Mouse (Mus musculus) embryonic facial prominence, embryonic 10.5 days (tissue): Measurements from ENCODE around the gene Tmod3. TPM values are rescaled to one million over a fixed set of nuclear protein-coding genes. Genes with fewer than 3 reads are reported as not detected.
"Not testable (repeated sequence)": the region's sequence is repeated elsewhere in the genome, so short reads cannot be mapped to it uniquely, and the experiment has no call there.

Source experiments
- DNase-seq: peaks from one replicate; pipeline ENCODE4 v3.0.0-alpha.2; 2017; ENCODE audit warnings: low spot score
- H3K27ac ChIP-seq: fragments of 300-500 bp; sonication (generic); replicated peaks from 2 replicates; pipeline ENCODE4 v1.5.1; 2016; ENCODE audit warnings: mild to moderate bottlenecking
- H3K27me3 ChIP-seq: fragments of 300-500 bp; sonication (generic); replicated peaks from 2 replicates; pipeline ENCODE4 v1.6.1; 2016; ENCODE audit warnings: low read depth, mild to moderate bottlenecking; ENCODE audit not compliant: poor library complexity, severe bottlenecking
- H3K36me3 ChIP-seq: fragments of 300-500 bp; sonication (generic); replicated peaks from 2 replicates; pipeline ENCODE4 v1.6.1; 2016; ENCODE audit warnings: mild to moderate bottlenecking, moderate library complexity
- H3K4me1 ChIP-seq: fragments of 300-500 bp; sonication (generic); 2 replicates; pipeline ENCODE4 v1.6.1; 2016
- H3K4me3 ChIP-seq: fragments of 300-500 bp; sonication (generic); 2 replicates; pipeline ENCODE4 v1.5.1; 2016; ENCODE audit warnings: mild to moderate bottlenecking, moderate library complexity
- H3K9me3 ChIP-seq: fragments of 300-500 bp; sonication (generic); 2 replicates; pipeline ENCODE4 v1.6.1; 2016; ENCODE audit warnings: mild to moderate bottlenecking
- WGBS: fragments of 180-500 bp; shearing (Covaris S2); methylation state at CpG from one replicate; pipeline ENCODE4 v1.1.7; 2016; 5-methylcytosine and 5-hydroxymethylcytosine counted together
- polyA plus RNA-seq: library from polyadenylated mRNA; unstranded; fragments of >200 nt; fragmentation: Nextera tagmentation; extraction: Ambion mirVana; gene quantifications from 2 replicates; pipeline ENCODE4 v1.2.1, GENCODE M21; 2016

The Tmod3 gene
- polyA plus RNA-seq, 1 experiment from 2014 or later: 99.2 TPM

GRCm38 (mm10) chr9:75546885-75547553 is 12.4 kb downstream of the Tmod3 start:
- Histone ChIP-seq H3K4me1 (peaks cover 17% of the 10 kb centered on the region), H3K27me3 (no peaks in the 10 kb centered on the region), H3K9me3 (0 out of 2 replicates have a peak, but pooled peaks cover 6% of the 10 kb centered on the region), H3K4me3 (no peak overlapping the region), H3K27ac (no peak overlapping the region), H3K36me3 (no peaks in the 10 kb centered on the region; the same call in 1 of the 2 replicates)
- 81% methylated on average over 12 of the region's 12 CpGs for WGBS
- no peak for DNase-seq

- Histone ChIP-seq H3K9me3 (0 out of 2 replicates have a peak, but pooled peaks cover 3% of the 10 kb centered on the region), H3K27me3 (no peaks in the 10 kb centered on the region), H3K4me3 (no peak overlapping the region), H3K36me3 (no peaks in the 10 kb centered on the region; the same call in 1 of the 2 replicates), H3K27ac (no peak overlapping the region), H3K4me1 (peaks cover 18% of the 10 kb centered on the region)
- no peak for DNase-seq
- 85% methylated on average over 8 of the region's 8 CpGs for WGBS
These were observed 13.9 kb downstream of the Tmod3 start for GRCm38 (mm10) chr9:75545514-75545913.

GRCm38 (mm10) chr9:75541497-75541896 is 18.0 kb downstream of the Tmod3 start:
- 26% methylated on average over 5 of the region's 5 CpGs for WGBS
- DNase-seq: peak; percentile 17
- H3K4me1 ChIP-seq: peaks cover 18% of the 10 kb centered on the region
- no peaks in the 10 kb centered on the region for H3K36me3 ChIP-seq
- no peak overlapping the region for H3K27ac ChIP-seq
- H3K4me3 ChIP-seq: no peak overlapping the region
- H3K27me3 ChIP-seq: no peaks in the 10 kb centered on the region
- H3K9me3 ChIP-seq: no peaks in the 10 kb centered on the region

- no peak overlapping the region for H3K4me3 ChIP-seq
- peaks cover 17% of the 10 kb centered on the region for H3K36me3 ChIP-seq
- WGBS: 94% methylated on average over 1 of the region's 1 CpGs
- H3K27me3 ChIP-seq: no peaks in the 10 kb centered on the region
- DNase-seq: no peak
- no peak overlapping the region for H3K27ac ChIP-seq
- H3K4me1 ChIP-seq: peaks cover 5% of the 10 kb centered on the region
- no peaks in the 10 kb centered on the region for H3K9me3 ChIP-seq
These were observed 23.0 kb downstream of the Tmod3 start for GRCm38 (mm10) chr9:75536422-75536821.

- Histone ChIP-seq H3K4me1 (no peaks in the 10 kb centered on the region), H3K27me3 (no peaks in the 10 kb centered on the region), H3K27ac (no peak overlapping the region), H3K4me3 (no peak overlapping the region), H3K9me3 (no peaks in the 10 kb centered on the region), H3K36me3 (peaks cover 29% of the 10 kb centered on the region)
- 93% methylated on average over 8 of the region's 8 CpGs for WGBS
- no peak for DNase-seq
These were observed 25.0 kb downstream of the Tmod3 start for GRCm38 (mm10) chr9:75534431-75534962.

GRCm38 (mm10) chr9:75532989-75533388 is 26.5 kb downstream of the Tmod3 start:
- DNase-seq, H3K27ac ChIP-seq, H3K27me3 ChIP-seq, H3K4me1 ChIP-seq, H3K9me3 ChIP-seq, H3K4me3 ChIP-seq: not testable (repeated sequence)
- 87% methylated on average over 9 of the region's 9 CpGs for WGBS
- H3K36me3 ChIP-seq: peaks cover 42% of the 10 kb centered on the region

GRCm38 (mm10) chr9:75532461-75532860 is 27.0 kb downstream of the Tmod3 start:
- 94% methylated on average over 7 of the region's 7 CpGs for WGBS
- Histone ChIP-seq H3K9me3 (no peaks in the 10 kb centered on the region), H3K4me1 (no peaks in the 10 kb centered on the region), H3K36me3 (peaks cover 47% of the 10 kb centered on the region), H3K27ac (no peak overlapping the region), H3K4me3 (no peak overlapping the region), H3K27me3 (no peaks in the 10 kb centered on the region)
- DNase-seq: no peak

- WGBS: 87% methylated on average over 5 of the region's 5 CpGs
- DNase-seq: no peak
- no peak overlapping the region for H3K4me3 ChIP-seq
- H3K4me1 ChIP-seq: no peaks in the 10 kb centered on the region
- H3K27me3 ChIP-seq: no peaks in the 10 kb centered on the region
- peaks cover 40% of the 10 kb centered on the region for H3K36me3 ChIP-seq
- no peaks in the 10 kb centered on the region for H3K9me3 ChIP-seq
- no peak overlapping the region for H3K27ac ChIP-seq
These were observed 30.1 kb downstream of the Tmod3 start for GRCm38 (mm10) chr9:75529358-75529757.

- DNase-seq: no peak
- H3K36me3 ChIP-seq: peaks cover 40% of the 10 kb centered on the region
- H3K27ac ChIP-seq: no peak overlapping the region
- H3K27me3 ChIP-seq: no peaks in the 10 kb centered on the region
- 96% methylated on average over 9 of the region's 9 CpGs for WGBS
- no peaks in the 10 kb centered on the region for H3K4me1 ChIP-seq
- no peaks in the 10 kb centered on the region for H3K9me3 ChIP-seq
- H3K4me3 ChIP-seq: no peak overlapping the region
These were observed 31.4 kb downstream of the Tmod3 start for GRCm38 (mm10) chr9:75528096-75528495.

- 92% methylated on average over 13 of the region's 13 CpGs for WGBS
- Histone ChIP-seq H3K9me3 (no peaks in the 10 kb centered on the region), H3K27ac (no peak overlapping the region), H3K36me3 (peaks cover 40% of the 10 kb centered on the region), H3K27me3 (no peaks in the 10 kb centered on the region), H3K4me3 (no peak overlapping the region), H3K4me1 (no peaks in the 10 kb centered on the region)
- DNase-seq: no peak
These were observed 31.9 kb downstream of the Tmod3 start for GRCm38 (mm10) chr9:75527368-75528059.

GRCm38 (mm10) chr9:75523646-75524045 is 35.8 kb downstream of the Tmod3 start:
- no peaks in the 10 kb centered on the region for H3K9me3 ChIP-seq
- 69% methylated on average over 6 of the region's 6 CpGs for WGBS
- no peak for DNase-seq
- H3K4me1 ChIP-seq: no peaks in the 10 kb centered on the region
- H3K36me3 ChIP-seq: peaks cover 20% of the 10 kb centered on the region
- H3K4me3 ChIP-seq: no peak overlapping the region
- H3K27ac ChIP-seq: no peak overlapping the region
- no peaks in the 10 kb centered on the region for H3K27me3 ChIP-seq

GRCm38 (mm10) chr9:75522217-75522616 is 37.2 kb downstream of the Tmod3 start:
- H3K4me3 ChIP-seq: no peak overlapping the region
- peaks cover 11% of the 10 kb centered on the region for H3K4me1 ChIP-seq
- 80% methylated on average over 2 of the region's 2 CpGs for WGBS
- no peaks in the 10 kb centered on the region for H3K9me3 ChIP-seq
- peaks cover 12% of the 10 kb centered on the region for H3K36me3 ChIP-seq
- DNase-seq: no peak
- no peaks in the 10 kb centered on the region for H3K27me3 ChIP-seq
- H3K27ac ChIP-seq: no peak overlapping the region

- Histone ChIP-seq H3K27me3 (no peaks in the 10 kb centered on the region), H3K36me3 (peaks cover 11% of the 10 kb centered on the region), H3K27ac (no peak overlapping the region), H3K9me3 (no peaks in the 10 kb centered on the region), H3K4me3 (no peak overlapping the region), H3K4me1 (peaks cover 11% of the 10 kb centered on the region)
- DNase-seq: peak; percentile 54
- 55% methylated on average over 4 of the region's 4 CpGs for WGBS
These were observed 37.7 kb downstream of the Tmod3 start for GRCm38 (mm10) chr9:75521788-75522187.
